Mouse (Mus musculus) forebrain, embryonic 15.5 days (tissue): ENCODE results near the gene Kpna7. TPM values are rescaled to one million over a fixed set of nuclear protein-coding genes. Genes with fewer than 3 reads are reported as not detected.

Experiments
- ATAC-seq: fragments of 200-750 bp; cut with Nextera tagmentation; replicated peaks from 2 replicates; pipeline ENCODE4 v1.8.0; 2017; ENCODE audit warnings: mild to moderate bottlenecking, moderate TSS enrichment, moderate library complexity
- H3K27ac ChIP-seq: fragments of 300-500 bp; sonication (generic); replicated peaks from 2 replicates; pipeline ENCODE4 v1.5.1; 2015; ENCODE audit warnings: mild to moderate bottlenecking, inconsistent platforms
- H3K27me3 ChIP-seq: fragments of 300-500 bp; sonication (generic); 2 replicates; pipeline ENCODE4 v1.6.1; 2015; ENCODE audit warnings: inconsistent platforms
- H3K36me3 ChIP-seq: fragments of 300-500 bp; sonication (generic); 2 replicates; pipeline ENCODE4 v1.6.1; 2015; ENCODE audit warnings: mild to moderate bottlenecking, inconsistent platforms
- H3K4me1 ChIP-seq: fragments of 300-500 bp; sonication (generic); 2 replicates; pipeline ENCODE4 v1.6.1; 2015; ENCODE audit warnings: inconsistent platforms
- H3K4me2 ChIP-seq: fragments of 300-500 bp; sonication (generic); replicated peaks from 2 replicates; pipeline ENCODE4 v1.6.1; 2015; ENCODE audit warnings: mild to moderate bottlenecking, inconsistent platforms
- H3K4me3 ChIP-seq: fragments of 300-500 bp; sonication (generic); 2 replicates; pipeline ENCODE4 v1.5.1; 2015; ENCODE audit warnings: mild to moderate bottlenecking, inconsistent platforms
- H3K9ac ChIP-seq: fragments of 300-500 bp; sonication (generic); replicated peaks from 2 replicates; pipeline ENCODE4 v1.6.1; 2015; ENCODE audit warnings: mild to moderate bottlenecking, inconsistent platforms
- H3K9me3 ChIP-seq: fragments of 300-500 bp; sonication (generic); 2 replicates; pipeline ENCODE4 v1.6.1; 2016; ENCODE audit warnings: inconsistent platforms
- WGBS: fragments of 180-500 bp; shearing (Covaris S2); methylation state at CpG from one replicate; pipeline ENCODE4 v1.1.7; 2015; ENCODE audit warnings: mixed read lengths; 5-methylcytosine and 5-hydroxymethylcytosine counted together
- polyA plus RNA-seq: library from polyadenylated mRNA; unstranded; fragments of >200 nt; fragmentation: Nextera tagmentation; extraction: Ambion mirVana; gene quantifications from 2 replicates; pipeline ENCODE4 v1.2.1, GENCODE M21; 2015

Kpna7 gene
- polyA plus RNA-seq, 1 experiment from 2014 or later = not detected

DNA sequence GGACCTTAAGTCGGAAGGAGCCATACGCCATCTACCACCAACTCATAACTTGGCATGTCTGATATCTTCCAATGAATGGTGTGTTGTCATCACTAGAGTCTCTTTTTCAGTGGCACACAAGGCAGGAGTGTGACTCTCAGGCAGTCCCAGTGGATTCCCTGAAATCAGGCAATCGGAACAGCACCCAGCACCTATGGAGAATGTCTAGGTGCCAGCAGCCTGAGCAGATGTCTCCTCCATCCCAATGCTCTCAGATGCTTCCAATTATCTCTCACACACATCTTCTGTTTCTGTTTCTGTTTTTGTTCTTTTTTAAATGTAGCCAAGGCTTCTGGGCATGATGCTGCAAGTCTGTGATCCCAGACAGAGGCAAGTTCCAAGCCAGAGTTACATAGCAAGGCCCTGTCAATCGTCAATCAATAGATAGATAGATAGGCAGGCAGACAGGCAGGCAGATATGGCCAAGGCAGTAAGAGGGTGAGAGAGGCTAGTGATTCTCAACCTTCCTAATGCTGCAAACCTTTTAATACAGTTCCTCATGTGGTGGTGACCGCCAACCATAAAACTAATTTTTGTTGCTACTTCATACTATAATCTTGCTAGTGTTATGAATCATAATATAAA, 133.3 kb downstream of the Kpna7 start:
- Histone ChIP-seq H3K36me3 (no peaks in the 10 kb centered on the region), H3K4me1 (peaks cover 30% of the 10 kb centered on the region), H3K4me2 (no peak overlapping the region), H3K4me3 (no peak overlapping the region), H3K27ac (no peak overlapping the region), H3K9me3 (no peaks in the 10 kb centered on the region), H3K27me3 (no peaks in the 10 kb centered on the region), H3K9ac (no peak overlapping the region)
- WGBS = 91% methylated on average over 5 of the region's 5 CpGs
- ATAC-seq = no peak

DNA sequence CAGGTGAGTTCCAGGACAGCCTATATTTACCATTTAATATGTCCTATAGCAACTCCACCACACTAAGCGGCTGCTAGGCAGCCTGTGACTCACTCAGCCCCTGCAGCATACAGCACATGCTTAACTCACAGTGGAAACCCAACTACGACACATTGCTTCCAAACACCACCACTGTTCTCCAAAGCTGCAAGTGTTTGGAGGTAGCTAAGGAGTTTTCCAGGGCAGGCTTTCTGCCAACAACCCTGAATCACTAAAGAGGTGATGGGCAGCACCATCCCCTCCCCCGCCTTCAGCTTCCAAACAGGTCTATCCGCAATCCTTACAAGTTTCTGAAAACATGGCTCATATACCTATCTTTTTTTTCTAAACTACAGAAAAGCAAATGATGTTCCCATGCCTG, 134.0 kb downstream of the Kpna7 start:
- H3K4me1 ChIP-seq = peaks cover 30% of the 10 kb centered on the region

DNA sequence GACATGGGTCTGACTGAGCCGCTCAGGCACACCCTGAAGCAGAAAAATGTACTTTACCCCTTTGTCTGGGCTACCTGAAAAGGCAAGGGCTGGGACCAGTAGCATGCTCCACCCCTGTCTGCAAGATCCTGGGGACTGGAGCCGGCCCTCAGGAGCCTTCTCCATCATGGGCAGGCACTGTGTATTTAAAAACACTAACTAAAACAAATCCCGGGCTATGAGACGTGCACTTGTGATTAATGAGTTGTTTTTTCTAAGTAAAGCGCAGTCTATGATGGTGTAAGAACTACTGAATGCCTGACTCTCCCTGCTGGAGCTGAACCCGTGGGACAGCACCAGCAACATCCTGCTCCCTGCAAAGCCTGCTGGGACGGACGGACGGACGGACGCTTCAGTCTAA, 135.4 kb downstream of the Kpna7 start:
- Histone ChIP-seq H3K36me3 (no peaks in the 10 kb centered on the region), H3K27me3 (no peaks in the 10 kb centered on the region), H3K27ac (no peak overlapping the region; the same call in 1 of the 2 replicates), H3K4me1 (peaks cover 20% of the 10 kb centered on the region), H3K9ac (no peak overlapping the region), H3K4me3 (no peak overlapping the region), H3K9me3 (no peaks in the 10 kb centered on the region), H3K4me2 (no peak overlapping the region)
- WGBS = 79% methylated on average over 11 of the region's 11 CpGs
- ATAC-seq = no peak

More for the DNA sequence above, 134.0 kb downstream of the Kpna7 start:
- Histone ChIP-seq H3K4me2 (no peak overlapping the region), H3K9ac (no peak overlapping the region), H3K9me3 (no peaks in the 10 kb centered on the region), H3K27me3 (no peaks in the 10 kb centered on the region), H3K4me3 (no peak overlapping the region), H3K27ac (no peak overlapping the region), H3K36me3 (no peaks in the 10 kb centered on the region)
- 72% methylated on average over 4 of the region's 4 CpGs for WGBS
- ATAC-seq = no peak

DNA sequence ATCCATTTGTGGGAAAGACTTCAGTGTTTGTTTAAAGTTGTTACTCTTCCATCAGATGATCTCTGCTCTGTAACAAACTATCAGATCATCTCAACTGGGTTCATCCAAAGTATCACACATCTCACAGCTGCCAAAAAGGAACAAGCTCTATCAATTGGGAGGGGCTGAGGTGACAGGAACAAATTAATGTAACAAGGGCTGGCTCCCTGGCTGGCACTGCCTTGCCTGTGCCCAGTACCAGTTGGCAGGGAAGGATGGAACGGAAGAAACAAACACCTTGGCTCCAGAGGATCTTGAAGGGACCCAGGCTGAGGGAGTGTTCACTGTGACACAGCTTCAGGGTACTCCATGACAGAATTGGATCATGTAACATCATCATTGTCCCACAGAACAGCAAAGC, 135.8 kb downstream of the Kpna7 start:
- peaks cover 19% of the 10 kb centered on the region for H3K4me1 ChIP-seq
- 44% methylated on average over 1 of the region's 1 CpGs for WGBS
- no peak overlapping the region for H3K4me3 ChIP-seq
- no peaks in the 10 kb centered on the region for H3K9me3 ChIP-seq
- H3K27ac ChIP-seq = no peak overlapping the region; the same call in 1 of the 2 replicates
- H3K9ac ChIP-seq = no peak overlapping the region
- no peak for ATAC-seq
- H3K27me3 ChIP-seq = no peaks in the 10 kb centered on the region
- H3K4me2 ChIP-seq = no peak overlapping the region
- no peaks in the 10 kb centered on the region for H3K36me3 ChIP-seq

DNA sequence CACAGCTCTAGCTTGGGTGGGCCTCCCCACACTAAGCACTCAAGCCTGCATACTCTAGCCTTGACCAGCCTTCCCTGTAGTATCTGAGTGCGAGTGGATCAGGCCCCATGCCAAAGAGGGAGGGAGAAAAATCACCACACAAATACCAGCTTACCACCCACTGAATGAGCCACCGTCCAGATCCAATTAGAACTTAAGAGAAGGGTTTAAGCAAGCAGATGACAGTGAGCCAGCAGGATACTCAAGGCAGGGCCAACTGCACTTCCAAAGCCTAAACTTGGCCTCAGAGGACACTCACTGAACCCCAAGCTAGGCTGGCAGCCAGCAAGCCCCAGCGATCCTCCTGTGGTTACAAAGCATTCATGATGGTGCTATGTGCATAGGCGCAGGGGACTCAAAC, 137.8 kb downstream of the Kpna7 start:
- H3K36me3 ChIP-seq = no peaks in the 10 kb centered on the region
- no peak overlapping the region for H3K4me3 ChIP-seq
- ATAC-seq = no peak
- no peaks in the 10 kb centered on the region for H3K9me3 ChIP-seq
- 47% methylated on average over 4 of the region's 4 CpGs for WGBS
- peaks cover 29% of the 10 kb centered on the region for H3K4me1 ChIP-seq
- no peak overlapping the region for H3K4me2 ChIP-seq
- no peak overlapping the region for H3K27ac ChIP-seq
- H3K9ac ChIP-seq = no peak overlapping the region
- no peaks in the 10 kb centered on the region for H3K27me3 ChIP-seq

DNA sequence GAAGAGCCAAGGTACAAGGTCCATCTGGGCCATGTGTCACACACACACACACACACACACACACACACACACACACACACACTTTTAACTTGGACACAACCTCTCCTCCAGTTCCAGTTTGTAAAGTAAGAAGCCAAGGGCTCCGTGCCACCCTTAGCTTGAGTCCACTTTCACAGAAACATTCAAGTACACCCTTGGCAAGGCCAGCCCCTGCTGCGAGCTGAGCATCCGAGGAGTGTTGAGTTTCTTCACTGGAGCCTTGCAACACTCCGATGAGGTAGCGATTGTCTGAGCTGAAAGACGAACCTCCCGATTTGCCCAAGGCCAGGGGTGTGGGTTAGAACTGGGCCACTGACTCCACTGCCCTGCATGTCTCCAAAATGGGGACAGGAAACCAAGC, 138.9 kb downstream of the Kpna7 start:
- H3K9me3 ChIP-seq = no peaks in the 10 kb centered on the region
- H3K4me2 ChIP-seq = no peak overlapping the region
- H3K36me3 ChIP-seq = no peaks in the 10 kb centered on the region
- WGBS = 86% methylated on average over 7 of the region's 7 CpGs
- no peak overlapping the region for H3K27ac ChIP-seq
- no peak for ATAC-seq
- no peak overlapping the region for H3K9ac ChIP-seq
- no peaks in the 10 kb centered on the region for H3K27me3 ChIP-seq
- H3K4me1 ChIP-seq = peaks cover 36% of the 10 kb centered on the region
- no peak overlapping the region for H3K4me3 ChIP-seq

DNA sequence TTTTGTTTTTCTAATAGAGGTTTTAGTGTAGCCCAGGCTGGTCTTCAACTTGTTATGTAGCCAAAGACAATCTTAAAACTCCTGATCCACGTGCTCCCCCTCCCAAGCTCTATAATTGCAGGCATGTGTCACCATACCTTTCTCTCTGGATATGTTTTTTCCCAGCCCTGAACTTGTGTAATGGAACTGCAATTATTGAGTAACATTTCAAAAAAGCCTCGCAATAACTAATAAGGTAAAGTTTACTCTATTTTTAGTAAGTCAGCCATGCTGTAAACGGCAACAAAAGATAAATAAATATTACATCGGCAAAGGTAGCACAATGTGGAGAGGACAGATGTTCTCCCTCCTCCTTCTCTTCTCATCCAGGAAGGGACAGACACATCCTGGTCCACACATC, 139.5 kb downstream of the Kpna7 start:
- H3K27me3 ChIP-seq = no peaks in the 10 kb centered on the region
- WGBS = 80% methylated on average over 4 of the region's 4 CpGs
- H3K9me3 ChIP-seq = no peaks in the 10 kb centered on the region
- no peak overlapping the region for H3K27ac ChIP-seq
- no peak overlapping the region for H3K4me2 ChIP-seq
- no peak overlapping the region for H3K9ac ChIP-seq
- ATAC-seq = no peak
- H3K36me3 ChIP-seq = no peaks in the 10 kb centered on the region
- peaks cover 33% of the 10 kb centered on the region for H3K4me1 ChIP-seq
- H3K4me3 ChIP-seq = no peak overlapping the region

DNA sequence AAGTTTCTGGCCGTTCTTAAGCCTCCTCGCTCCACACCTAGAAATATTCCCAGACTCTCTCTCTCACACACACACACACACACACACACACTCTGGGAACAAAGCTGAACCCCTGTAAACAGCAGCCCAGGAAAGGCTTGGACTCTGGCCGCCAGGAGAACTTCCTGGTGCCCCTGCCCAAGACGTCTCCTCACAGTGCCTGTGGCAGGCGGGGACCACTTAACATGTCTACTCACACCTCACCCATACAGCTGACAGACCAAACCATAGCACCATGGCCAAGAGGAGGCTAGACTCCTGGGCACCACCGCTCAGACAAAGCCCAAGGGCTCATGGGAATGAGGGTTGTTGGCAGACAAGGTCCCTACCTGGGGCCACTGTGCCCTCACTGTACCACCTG, 140.5 kb downstream of the Kpna7 start:
- H3K9ac ChIP-seq = no peak overlapping the region
- no peak for ATAC-seq
- WGBS = 89% methylated on average over 6 of the region's 6 CpGs

DNA sequence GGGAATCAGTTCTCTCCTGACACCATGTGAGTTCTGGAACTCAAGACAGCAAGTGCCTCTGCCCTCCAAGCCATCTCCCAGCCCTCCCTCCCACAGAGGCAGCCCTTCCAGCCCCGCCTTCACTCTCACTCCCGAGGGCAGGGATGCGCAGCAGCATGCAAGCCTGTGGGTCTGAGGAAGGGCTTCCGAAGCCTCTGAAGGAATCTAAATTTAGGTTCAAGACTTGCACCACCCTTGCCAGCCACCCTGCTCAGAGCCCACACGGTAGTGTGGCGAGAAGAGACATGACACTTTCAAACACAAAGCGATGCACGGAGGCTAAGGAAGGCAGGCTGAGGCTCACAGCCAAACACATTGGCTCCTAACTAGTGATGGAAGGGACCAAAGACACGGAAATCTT, 141.4 kb downstream of the Kpna7 start:
- WGBS = 73% methylated on average over 9 of the region's 9 CpGs
- ATAC-seq = no peak

More for the DNA sequence above, 140.5 kb downstream of the Kpna7 start:
- Histone ChIP-seq H3K27ac (no peak overlapping the region), H3K4me3 (no peak overlapping the region), H3K27me3 (no peaks in the 10 kb centered on the region), H3K4me1 (peaks cover 32% of the 10 kb centered on the region), H3K36me3 (no peaks in the 10 kb centered on the region), H3K9me3 (no peaks in the 10 kb centered on the region), H3K4me2 (no peak overlapping the region)

DNA sequence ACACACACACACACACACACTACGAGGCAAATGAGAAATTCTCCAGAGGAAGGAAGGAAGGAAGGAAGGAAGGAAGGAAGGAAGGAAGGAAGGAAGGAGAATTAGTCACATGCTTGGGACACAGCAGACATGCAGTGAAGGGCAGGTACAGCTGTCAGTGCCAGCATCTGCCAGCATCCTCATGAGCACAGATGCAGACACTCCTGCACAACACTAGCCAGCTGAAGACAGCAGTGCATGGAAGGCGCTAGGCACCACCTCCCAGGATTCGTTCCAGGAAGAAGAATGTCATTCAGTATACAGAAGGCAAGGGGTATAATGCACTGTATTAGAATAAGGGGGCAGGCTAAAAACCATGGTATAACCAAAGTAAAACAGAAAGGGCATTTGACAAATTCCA, 142.9 kb downstream of the Kpna7 start:
- WGBS = 50% methylated on average over 3 of the region's 3 CpGs
- Histone ChIP-seq H3K4me1 (peaks cover 26% of the 10 kb centered on the region), H3K9me3 (no peaks in the 10 kb centered on the region), H3K36me3 (no peaks in the 10 kb centered on the region), H3K27ac (peak overlapping the region; percentile 29), H3K27me3 (no peaks in the 10 kb centered on the region), H3K9ac (no peak overlapping the region), H3K4me3 (no peak overlapping the region), H3K4me2 (no peak overlapping the region)
- ATAC-seq = 0 out of 2 replicates have a peak, but pooled peaks have one; percentile 49

More for the DNA sequence above, 141.4 kb downstream of the Kpna7 start:
- Histone ChIP-seq H3K36me3 (no peaks in the 10 kb centered on the region), H3K9me3 (no peaks in the 10 kb centered on the region), H3K4me2 (no peak overlapping the region), H3K4me1 (peaks cover 31% of the 10 kb centered on the region), H3K4me3 (no peak overlapping the region), H3K9ac (no peak overlapping the region), H3K27ac (no peak overlapping the region), H3K27me3 (no peaks in the 10 kb centered on the region)

DNA sequence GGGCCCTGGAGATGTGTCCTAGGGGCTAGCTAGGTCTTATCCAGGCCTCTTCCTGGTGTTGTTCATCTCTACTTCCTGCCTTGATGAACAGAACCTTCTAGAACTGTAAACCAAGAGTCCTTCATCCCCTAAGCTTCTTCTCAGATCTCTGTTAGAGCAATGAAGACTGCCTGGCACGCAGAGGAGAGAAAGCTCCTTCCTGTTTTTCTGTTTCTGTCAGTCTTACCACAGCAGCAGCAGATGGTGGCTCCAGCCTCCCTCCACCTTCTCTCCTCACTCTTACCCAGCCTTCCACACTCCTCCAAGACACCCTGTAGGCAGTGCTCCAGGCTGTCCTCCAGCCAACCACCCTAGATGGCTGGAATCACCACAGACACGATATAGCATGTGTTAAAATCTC, 146.5 kb downstream of the Kpna7 start:
- no peaks in the 10 kb centered on the region for H3K9me3 ChIP-seq
- WGBS = 75% methylated on average over 2 of the region's 2 CpGs
- no peak overlapping the region for H3K9ac ChIP-seq
- peaks cover 19% of the 10 kb centered on the region for H3K4me1 ChIP-seq
- H3K4me2 ChIP-seq = no peak overlapping the region
- H3K4me3 ChIP-seq = no peak overlapping the region
- no peaks in the 10 kb centered on the region for H3K36me3 ChIP-seq
- H3K27me3 ChIP-seq = no peaks in the 10 kb centered on the region
- ATAC-seq = no peak
- H3K27ac ChIP-seq = no peak overlapping the region
